Mouse (Mus musculus): ENCODE measurements around the gene Cd22. TPM values are rescaled to one million over a fixed set of nuclear protein-coding genes. Genes with fewer than 3 reads are reported as not detected.
A peak's percentile ranks its signal among the peaks of the same experiment; 100 is the strongest.
"Not testable (repeated sequence)": the region's sequence is repeated elsewhere in the genome, so short reads cannot be mapped to it uniquely, and the experiment has no call there.

Cd22 gene
- under 1 TPM; 0.70 TPM for total RNA-seq (2021)
- long read RNA-seq, experiment 1, partial matches to known transcripts = 0 of 1 reads
- long read RNA-seq, experiment 1, other reads (novel, unspliced or antisense) = 0 of 1 reads
- long read RNA-seq, experiment 2, partial matches to known transcripts = 0 of 1 reads
- long read RNA-seq, experiment 2, other reads (novel, unspliced or antisense) = 1 of 1 reads

DNA sequence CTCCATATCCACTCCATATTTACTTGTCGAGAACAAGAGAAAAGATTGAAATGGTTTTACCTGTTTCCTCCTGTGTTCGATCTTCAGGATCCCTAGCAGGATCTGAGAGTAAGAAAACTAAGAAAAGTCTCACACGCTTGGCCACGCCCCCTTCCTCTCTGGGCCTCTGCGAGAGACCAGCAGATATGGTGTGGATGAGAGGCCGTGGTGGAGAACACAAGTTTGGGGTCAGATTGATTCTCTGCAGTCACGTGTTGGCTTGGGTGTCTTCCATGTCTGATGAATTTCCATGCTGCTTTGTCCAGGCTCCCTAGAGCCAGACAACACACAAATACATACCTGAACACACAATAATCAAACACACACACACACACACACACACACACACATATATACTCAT lies at the start of gene Cd22:
Gene Cd22, minus strand, starts transcription at position 167 of the 400 bp plus-strand sequence.
- no peak for DNase-seq (ENCODE audit: low spot score in 2 of 2)

DNA sequence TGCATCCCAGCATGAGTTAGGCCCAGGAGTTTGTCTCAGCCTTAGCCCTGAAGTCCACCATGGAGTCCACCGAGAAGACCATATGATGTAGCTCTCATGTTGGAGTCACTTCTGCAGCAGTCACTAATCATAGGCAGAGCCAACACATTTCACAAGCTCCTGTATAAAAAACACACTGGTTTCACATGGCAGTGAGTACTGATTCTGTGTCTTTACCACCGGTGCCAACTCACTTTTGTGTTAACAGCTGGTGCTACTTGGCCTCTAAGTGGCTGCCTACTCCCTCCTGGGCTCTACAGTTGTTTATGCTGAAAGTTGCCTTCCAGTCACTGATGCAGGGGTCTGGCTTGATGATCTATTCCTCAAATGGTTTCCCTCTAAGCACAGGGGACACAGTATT lies 44.4 kb upstream of the Cd22 start, which contains the start of gene Hamp2:
Gene Hamp2, minus strand, starts transcription at position 101 of the 400 bp plus-strand sequence.
- not testable (repeated sequence) for DNase-seq (ENCODE audit: low spot score in 2 of 2)

DNA sequence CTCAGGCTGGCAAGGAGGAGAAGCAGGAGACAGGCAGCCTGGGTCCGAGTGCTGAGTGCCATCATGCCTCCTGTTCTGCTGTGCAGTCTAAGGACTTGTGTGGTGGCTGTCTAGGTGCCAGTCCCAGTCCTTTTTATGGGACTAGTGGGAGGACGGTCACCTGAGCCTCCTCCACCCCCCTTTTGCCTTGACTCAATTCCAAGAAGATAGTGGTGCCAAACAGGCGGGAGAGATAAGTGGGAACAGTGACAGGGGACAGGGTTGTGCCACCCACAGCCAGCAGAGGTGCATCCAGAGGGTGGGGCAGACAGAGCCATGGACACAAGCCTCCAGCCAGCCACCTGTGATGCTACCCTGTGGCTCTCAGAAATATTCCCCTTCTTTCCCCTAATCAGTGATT lies 43.9 kb upstream of the Cd22 start:
- no peak for DNase-seq (ENCODE audit: low spot score in 2 of 2)

DNA sequence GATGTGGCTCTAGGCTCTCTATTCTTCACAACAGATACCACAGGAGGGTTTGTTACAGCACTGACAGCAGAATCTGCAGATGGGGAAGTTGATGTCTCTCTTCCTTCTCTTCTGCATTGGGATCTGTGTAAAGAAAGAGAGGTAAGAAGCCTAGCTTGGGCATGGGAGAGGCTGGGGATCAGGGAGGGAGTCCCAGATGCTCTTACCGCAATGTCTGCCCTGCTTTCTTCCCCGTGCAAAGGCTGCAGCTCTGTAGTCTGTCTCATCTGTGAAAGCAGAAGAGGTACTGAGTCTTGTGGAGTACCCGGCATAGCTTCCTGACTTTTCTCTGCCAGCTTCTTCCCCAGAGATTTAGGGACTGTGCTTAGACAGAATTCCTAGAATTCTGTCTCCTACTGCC lies 42.3 kb upstream of the Cd22 start:
- not testable (repeated sequence) for DNase-seq (ENCODE audit: low spot score in 2 of 2)

DNA sequence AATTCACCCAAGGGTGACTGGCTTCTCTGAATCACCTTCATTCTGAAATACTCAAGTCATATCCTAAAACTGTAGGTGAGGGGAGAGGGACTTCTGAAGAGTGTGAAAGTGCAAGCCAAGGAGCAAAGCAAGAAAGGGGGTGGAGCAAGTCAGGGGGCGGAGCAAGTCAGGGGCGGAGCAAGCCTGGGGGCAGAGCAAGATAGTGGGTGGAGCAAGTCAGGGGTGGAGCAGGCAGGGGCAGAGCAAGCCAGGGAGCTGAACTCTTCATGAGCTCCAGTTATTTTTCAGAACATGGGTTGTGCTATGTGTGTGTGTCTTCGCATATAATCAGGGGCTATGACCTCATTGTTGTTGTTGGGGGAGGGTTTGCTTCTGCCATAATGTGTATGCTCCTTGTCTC lies 40.1 kb upstream of the Cd22 start:
- no peak for DNase-seq (ENCODE audit: low spot score in 2 of 2)

DNA sequence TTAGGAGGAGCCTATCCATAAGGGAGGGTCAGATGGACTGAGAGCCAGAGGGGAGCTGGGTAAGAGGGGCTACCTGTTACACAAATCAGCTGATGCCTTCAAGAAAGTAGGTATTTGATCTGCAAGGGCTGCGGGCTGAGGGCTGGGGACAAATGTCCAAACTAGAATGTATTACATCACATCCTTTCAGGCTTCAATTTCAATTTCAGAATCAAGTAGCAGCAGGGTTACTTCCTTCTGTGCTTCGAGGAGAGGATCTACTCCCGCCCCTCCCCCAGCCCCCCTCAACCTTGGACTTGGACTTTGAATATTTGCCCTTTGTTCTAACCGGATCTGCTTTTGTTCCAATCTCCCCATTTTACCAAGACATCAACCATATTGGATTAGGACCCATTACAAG lies 37.1 kb upstream of the Cd22 start:
- DNase-seq (ENCODE audit: low spot score in 2 of 2) = no peak

DNA sequence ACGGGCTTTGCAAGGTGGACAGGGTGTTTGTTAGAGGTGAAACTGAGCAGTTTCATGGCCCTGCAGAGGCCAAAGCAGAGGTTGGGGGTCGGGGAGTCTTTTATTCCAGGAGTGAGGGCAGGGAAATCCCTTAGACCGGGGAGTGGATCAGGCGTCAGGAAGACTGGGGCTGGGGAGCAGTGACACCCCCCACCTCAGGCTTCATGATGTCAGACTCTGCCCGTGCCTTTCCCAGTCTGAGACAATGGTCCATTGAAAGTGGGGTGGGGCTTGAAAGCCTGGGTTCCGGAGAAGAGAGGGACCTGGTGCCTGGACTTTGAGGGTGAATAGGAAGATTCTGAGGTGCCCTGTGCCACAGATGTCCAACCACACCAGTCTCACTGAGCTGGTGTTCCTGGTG lies 36.6 kb upstream of the Cd22 start:
- DNase-seq (ENCODE audit: low spot score in 2 of 2) = no peak

DNA sequence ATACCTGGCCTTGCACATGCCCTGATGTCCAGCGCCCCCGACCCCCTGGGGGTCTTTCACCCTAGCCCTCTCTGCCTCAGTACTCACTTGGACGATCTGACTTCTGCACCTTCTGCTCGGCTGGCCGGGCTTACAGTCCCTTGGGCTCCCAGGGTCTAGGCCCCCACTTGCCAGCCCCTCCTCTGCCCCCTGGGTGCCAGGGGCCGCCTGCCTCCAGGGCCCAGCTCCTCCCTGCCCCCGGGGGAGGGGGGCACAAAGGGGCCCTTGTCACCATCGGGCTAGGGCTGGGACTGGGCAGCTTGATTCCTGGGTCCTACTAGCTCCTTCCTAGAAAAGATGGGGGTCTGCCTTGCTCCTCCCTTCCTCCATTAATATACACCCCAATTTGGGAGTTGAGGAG lies 34.6 kb upstream of the Cd22 start, which contains the start of gene Mag:
Gene Mag, minus strand, starts transcription at position 142 of the 400 bp plus-strand sequence.
- DNase-seq (ENCODE audit: low spot score in 2 of 2) = no peak

DNA sequence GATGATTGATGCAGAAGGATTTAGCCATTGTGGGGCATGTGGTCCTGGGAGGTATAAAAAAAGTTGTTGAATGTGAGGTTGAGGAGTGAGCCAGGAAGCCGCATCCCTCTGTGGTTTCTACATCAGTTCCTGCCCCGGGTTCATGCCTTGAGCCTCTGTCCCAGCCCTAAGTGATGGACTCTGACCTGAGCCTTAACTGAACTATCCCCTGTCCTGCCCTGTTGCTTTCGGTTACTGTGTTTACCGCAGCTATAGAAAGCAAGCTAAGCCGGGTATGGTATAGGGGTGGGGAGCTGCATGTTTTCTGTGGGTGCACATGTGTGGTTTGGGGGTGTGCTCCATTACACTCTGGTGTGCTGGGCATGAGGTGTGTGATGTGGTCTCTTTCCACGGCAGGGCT lies 29.6 kb upstream of the Cd22 start:
- no peak for DNase-seq (ENCODE audit: low spot score in 2 of 2)

DNA sequence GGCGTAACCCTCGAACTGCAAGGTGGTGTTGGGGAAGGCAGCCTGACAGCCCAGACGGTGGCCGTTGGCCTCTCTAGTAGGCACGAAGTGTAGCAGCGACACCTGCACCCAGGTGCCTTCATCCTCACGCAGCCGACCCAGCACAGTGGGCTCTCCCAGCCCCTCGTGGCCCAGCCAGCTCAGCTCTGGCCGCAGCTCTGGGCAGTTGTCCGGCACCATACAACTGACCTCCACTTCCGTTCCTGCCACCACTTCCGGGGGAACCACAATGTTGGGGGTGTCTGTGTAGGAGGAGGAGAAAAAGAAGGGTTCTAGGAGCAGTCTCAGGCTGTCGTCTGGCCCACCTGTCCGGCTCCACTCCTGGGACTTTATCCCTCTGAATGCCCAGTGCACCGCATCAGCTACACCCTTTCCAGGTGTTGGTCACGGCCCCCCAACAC lies 28.9 kb upstream of the Cd22 start:
- DNase-seq (ENCODE audit: low spot score in 2 of 2) = no peak

DNA sequence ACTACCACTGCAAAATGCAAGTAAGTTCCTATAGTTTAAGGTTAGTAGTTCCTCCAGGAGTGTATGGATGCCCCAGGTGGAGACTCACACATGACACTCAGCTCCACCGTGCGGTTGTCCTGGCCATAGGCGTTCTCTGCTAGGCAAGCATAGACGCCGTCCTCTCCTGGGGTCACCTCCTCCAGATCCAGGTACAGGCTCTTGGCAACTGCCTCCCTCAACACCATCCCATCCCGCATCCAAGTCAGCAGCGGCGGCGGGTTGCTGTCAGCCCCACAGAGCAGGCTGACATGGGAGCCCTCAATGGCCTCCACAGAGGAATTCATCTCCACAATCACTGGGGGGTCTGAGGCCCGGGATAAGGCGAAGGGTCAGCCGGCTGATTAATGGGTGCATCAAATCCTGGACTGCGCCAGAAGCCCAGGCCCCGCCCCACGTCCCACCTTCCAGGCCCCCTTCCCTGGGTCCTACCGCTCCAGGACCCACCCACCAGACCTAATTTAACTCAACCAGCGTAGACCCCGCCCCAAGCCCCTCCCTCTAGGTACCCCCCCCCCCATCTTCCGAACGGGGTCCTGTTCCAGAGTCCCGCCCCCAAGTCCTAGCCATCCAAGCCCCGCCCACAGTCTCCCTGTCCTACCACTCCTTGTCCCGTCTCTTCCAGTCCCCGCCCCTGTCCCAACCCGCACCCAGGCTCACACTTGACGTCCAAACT lies 28.3 kb upstream of the Cd22 start:
- DNase-seq (ENCODE audit: low spot score in 2 of 2) = no peak

DNA sequence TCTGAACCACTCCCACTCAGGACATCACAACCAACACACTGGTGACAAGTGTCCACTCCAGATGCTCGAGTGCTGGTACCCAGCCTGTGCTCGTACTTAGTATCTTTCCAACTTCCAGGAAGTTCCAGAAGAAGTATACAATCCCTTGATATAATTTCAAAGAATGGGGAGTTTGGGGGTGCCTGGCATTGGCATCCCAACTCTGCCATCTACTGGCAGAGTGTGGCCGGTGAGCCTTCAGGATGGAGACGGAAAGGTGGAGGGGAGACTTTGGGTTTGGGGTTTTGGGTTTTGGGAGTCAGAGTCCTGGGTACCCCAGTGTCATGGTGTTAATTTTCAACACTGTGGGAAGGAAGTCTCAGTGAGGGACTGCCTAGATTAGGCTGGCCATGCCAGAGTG lies 23.9 kb upstream of the Cd22 start:
- no peak for DNase-seq (ENCODE audit: low spot score in 2 of 2)

DNA sequence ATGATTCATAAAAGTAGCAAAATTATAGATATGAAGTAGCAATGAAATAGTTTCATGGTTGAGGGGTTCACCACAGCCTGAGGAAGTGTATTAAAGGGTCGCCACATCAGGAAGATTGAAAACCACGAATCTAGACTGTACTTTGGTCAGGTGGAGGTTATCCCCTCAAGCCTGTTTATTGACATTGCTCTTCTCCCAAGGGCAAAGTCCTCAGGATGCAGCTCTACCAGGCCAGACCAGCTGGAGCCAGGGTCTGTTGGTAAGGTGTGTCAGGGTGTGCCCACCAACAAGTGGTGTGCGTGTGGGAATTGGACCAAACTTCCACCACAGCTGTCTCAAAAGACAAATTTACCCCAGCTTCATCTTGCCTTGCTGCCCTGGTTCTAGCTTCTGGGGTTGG lies 15.1 kb upstream of the Cd22 start:
- no peak for DNase-seq (ENCODE audit: low spot score in 2 of 2)

DNA sequence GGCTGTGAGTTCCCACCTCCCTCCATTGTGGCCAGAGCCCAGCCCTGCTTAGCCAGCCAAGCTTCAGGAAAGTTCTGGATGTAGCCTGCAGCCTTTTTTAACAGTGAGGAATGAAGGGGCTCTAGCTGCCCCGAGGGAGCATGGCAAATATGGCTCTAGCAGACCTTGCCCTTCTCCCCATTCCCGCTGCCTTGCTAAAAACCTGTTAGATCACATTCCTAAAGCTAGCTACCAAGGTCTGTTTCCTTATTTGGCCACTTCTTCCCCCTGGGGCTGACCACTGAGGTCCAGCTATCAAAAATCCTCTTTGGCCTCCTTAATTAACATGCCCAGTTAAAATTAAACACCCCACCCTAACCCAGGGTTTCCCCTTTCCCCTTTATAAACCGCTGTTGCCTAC lies 12.4 kb upstream of the Cd22 start:
- DNase-seq (ENCODE audit: low spot score in 2 of 2) = no peak

DNA sequence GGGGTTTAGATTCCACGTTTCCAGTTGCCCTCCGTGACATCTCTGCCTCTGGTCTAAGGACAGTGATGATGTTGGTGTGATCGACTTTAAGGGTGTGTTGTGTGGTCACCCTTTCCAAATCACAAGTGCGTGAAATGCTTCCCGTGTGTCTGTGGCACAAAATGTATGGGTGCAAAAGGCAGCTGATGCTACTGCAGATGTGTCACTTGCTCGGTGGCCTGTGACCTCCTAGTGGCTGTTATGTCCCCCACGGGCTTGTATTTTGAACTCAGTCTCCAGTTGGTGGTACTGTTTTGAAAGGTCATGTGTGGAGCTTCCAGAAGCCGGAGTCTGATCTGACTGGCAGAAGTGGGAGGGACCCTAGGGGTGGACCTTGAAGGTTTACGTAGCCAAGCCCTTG lies 11.6 kb upstream of the Cd22 start:
- DNase-seq (ENCODE audit: low spot score in 2 of 2) = no peak

DNA sequence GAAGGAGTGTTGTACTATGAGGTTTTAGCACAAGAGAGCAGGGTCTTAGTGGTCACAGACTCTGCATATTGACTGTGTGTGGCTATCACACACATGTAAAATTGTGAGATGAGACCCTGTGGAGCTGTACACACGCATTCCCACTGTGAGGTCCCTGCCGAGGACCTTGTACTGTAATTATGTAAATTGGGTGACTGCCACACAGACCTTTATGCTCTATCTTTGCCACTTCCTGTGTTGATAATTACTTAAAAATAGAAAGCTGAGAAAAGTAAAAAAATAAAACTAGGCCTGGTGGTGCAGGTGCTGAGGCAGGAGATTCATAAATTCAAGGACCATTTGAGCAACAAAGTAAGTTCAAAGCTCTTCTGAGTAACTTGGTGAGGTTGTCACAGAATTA lies 10.5 kb upstream of the Cd22 start:
- DNase-seq (ENCODE audit: low spot score in 2 of 2) = no peak

DNA sequence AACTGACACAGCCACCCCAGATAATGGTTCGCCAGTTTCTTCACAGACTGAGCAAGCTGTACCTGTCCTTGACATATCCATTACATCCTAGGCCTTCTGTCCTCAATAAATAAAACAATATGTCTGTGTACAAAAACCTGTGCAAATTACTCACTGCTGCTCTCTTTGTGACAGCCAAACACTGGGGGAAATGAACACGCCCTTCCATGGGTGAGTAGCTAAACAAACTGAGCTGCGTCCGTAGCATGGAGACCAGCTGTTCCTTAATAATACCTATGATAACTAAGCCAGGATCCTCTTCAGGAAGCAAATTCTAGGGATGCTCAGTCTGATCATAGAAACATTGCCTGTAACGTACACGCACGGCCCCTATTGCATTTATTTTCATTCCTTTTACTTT lies 8.6 kb upstream of the Cd22 start:
- DNase-seq (ENCODE audit: low spot score in 2 of 2) = no peak

DNA sequence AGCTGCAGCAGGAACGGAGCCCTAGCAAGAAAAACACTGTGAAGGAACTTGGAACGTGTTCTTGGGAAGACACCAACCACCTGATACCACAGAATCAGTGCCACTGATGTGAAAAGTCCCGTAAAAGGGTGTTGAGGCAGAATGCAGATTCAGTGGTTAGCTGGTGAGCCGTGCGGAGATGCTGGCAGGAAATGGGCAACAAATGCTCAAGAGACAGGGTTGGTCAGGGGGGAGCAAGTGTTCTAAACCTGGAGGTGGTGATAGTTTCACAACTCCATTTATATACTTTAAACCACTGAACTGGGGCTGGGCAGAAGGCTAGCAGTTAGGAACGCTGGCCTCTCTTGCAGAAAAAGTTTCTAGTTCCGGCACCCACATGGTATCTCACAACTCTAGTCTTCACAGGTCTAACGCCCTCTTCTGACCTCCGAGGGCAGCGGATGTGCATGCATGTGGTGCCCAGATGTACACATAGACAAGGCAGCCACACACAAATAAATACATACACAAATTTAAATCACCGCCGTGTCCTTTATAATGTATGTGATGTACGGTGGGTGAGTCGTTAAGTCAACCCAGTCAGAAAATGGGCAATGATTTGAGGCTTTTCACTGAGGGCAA lies 7.5 kb upstream of the Cd22 start:
- DNase-seq (ENCODE audit: low spot score in 2 of 2) = no peak

DNA sequence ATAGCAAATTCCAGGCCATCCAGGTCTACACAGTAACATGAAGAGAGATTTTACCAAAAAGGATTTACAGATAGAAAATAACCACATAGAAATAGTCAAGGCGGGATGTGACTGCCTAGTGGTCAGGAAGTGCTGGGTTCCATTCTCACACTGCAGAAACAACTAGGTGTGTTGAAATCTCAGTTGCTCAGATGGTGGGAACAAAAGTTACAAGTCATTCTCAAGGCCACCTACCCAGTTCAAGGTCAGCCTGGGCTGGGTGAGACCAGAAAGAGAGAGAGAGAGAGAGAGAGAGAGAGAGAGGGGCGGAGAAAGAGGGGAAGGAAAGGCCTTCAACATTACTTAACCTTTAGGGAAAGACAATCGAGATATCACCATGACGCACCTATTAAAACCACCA lies 6.7 kb upstream of the Cd22 start:
- DNase-seq (ENCODE audit: low spot score in 2 of 2) = no peak

DNA sequence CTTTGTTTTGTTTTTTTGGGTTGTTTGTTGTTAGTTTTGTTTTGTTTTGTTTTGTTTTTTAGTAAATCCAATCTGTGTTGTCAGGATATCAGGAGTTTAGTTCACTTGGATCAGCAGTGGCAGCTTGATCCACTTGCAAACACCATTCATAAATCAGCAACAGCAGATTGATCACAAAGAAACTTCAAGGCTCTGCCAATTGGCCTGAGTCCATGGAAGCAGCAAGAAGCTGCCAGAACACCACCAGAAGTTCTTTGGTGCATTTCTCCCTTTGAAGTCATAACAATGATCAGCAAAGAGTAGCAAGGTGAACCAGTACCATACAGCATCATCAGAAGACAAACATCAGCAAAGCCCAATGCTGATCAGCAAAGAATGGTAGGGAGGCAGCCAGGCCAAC lies 3.9 kb upstream of the Cd22 start:
- no peak for DNase-seq (ENCODE audit: low spot score in 2 of 2)

DNA sequence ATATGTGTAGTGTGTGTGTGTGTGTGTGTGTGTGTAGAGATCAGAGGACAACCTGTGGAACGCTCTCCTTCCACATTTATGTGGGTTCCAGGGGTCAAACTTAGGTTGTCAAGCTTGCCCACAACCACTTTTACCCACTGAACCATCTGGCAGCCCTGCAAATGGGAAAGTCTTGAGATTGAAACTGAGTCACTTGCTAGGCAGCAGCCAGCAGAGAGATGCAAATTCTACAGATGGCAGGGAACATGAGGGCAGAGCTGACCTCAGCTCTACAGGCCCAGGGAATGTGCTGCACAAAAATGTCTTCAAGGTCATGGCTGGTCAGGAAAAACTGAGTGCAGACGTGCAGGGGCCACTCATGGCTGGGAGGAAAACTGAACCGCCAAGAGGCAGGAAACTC lies 1.2 kb upstream of the Cd22 start:
- no peak for DNase-seq (ENCODE audit: low spot score in 2 of 2)

DNA sequence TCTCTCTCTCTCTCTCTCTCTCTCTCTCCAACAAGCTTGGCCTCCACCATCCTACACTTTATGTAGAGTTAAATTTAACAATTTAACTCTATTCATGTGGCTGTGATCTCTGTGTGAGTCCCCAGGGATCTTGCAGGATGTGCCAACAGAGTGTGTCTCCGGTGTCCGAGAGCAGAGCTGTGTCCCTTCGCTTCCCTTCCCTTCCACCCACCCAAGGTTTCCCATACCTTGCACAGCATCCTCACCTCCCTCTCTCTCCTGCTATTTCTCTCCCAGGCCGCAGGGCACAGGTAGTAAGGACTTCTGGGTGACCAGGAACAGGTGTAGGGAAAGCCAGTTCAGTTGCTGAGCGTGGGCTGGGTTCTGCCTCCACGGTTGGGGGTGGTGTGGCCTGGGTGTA lies 1.2 kb downstream of the Cd22 start:
- no peak for DNase-seq (ENCODE audit: low spot score in 2 of 2)

DNA sequence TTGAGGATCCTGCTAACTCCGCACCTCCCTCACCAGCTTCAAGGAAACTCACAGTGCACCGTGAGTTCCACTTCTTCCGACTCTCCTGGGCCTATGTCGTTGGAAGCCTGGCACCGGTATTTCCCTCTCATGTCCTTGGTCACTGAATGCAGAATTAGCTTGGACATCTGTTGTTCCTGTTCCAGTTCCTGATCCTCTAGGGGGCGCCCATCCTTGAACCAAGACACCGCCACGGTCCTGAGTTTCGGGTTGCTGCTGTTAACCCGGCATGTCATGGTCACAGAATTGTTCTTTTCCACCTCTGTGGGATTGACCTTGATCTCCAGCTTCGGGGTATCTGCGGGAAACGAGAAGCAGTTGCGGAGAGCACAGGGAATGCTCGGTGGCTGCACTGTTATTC lies 7.1 kb downstream of the Cd22 start:
- peak; percentile 74 to 76 for DNase-seq (ENCODE audit: low spot score in 2 of 2)
